Mouse (Mus musculus): ENCODE measurements around the gene Cabp2. TPM values are rescaled to one million over a fixed set of nuclear protein-coding genes. Genes with fewer than 3 reads are reported as not detected.
"Not testable (repeated sequence)": the region's sequence is repeated elsewhere in the genome, so short reads cannot be mapped to it uniquely, and the experiment has no call there.

Gene Cabp2
- polyA plus RNA-seq, 1 experiment from 2014 or later: not detected

GRCm38 (mm10) chr19:4068242-4068641 is 13.1 kb upstream of the Cabp2 start:
- not testable (repeated sequence) for H3K27me3 ChIP-seq; H3K4me1 ChIP-seq; H3K36me3 ChIP-seq; H3K27ac ChIP-seq (replicated peaks); H3K9ac ChIP-seq; ATAC-seq (ENCODE audit: insufficient number of reproducible peaks, low FRiP score, low TSS enrichment, low read depth); H3K9me3 ChIP-seq (replicated peaks); H3K4me3 ChIP-seq (replicated peaks); H3K4me2 ChIP-seq (replicated peaks)
- WGBS: 85% methylated on average over 2 of the region's 2 CpGs

GRCm38 (mm10) chr19:4068717-4069410 is 12.5 kb upstream of the Cabp2 start:
- no peak overlapping the region for H3K27ac ChIP-seq (replicated peaks)
- H3K4me1 ChIP-seq: no peaks in the 10 kb centered on the region
- WGBS: 58% methylated on average over 15 of the region's 15 CpGs
- no peaks in the 10 kb centered on the region for H3K9me3 ChIP-seq (replicated peaks)
- no peak overlapping the region for H3K9ac ChIP-seq
- no peaks in the 10 kb centered on the region for H3K36me3 ChIP-seq
- H3K4me2 ChIP-seq (replicated peaks): no peak overlapping the region
- ATAC-seq (ENCODE audit: insufficient number of reproducible peaks, low FRiP score, low TSS enrichment, low read depth): no peak
- H3K27me3 ChIP-seq: no peaks in the 10 kb centered on the region
- no peak overlapping the region for H3K4me3 ChIP-seq (replicated peaks)

GRCm38 (mm10) chr19:4070311-4070710 is 11.1 kb upstream of the Cabp2 start:
- H3K4me3 ChIP-seq (replicated peaks): no peak overlapping the region
- H3K27me3 ChIP-seq: no peaks in the 10 kb centered on the region
- H3K9ac ChIP-seq: no peak overlapping the region
- ATAC-seq (ENCODE audit: insufficient number of reproducible peaks, low FRiP score, low TSS enrichment, low read depth): no peak
- no peak overlapping the region for H3K4me2 ChIP-seq (replicated peaks)
- H3K36me3 ChIP-seq: no peaks in the 10 kb centered on the region
- no peaks in the 10 kb centered on the region for H3K4me1 ChIP-seq
- no peak overlapping the region for H3K27ac ChIP-seq (replicated peaks)
- no peaks in the 10 kb centered on the region for H3K9me3 ChIP-seq (replicated peaks)
- 67% methylated on average over 15 of the region's 15 CpGs for WGBS

GRCm38 (mm10) chr19:4070756-4071155 is 10.6 kb upstream of the Cabp2 start:
- H3K9me3 ChIP-seq (replicated peaks): no peaks in the 10 kb centered on the region
- no peak overlapping the region for H3K4me2 ChIP-seq (replicated peaks)
- 78% methylated on average over 8 of the region's 8 CpGs for WGBS
- no peaks in the 10 kb centered on the region for H3K4me1 ChIP-seq
- no peak overlapping the region for H3K9ac ChIP-seq
- no peak overlapping the region for H3K4me3 ChIP-seq (replicated peaks)
- no peak overlapping the region for H3K27ac ChIP-seq (replicated peaks)
- H3K36me3 ChIP-seq: no peaks in the 10 kb centered on the region
- no peak for ATAC-seq (ENCODE audit: insufficient number of reproducible peaks, low FRiP score, low TSS enrichment, low read depth)
- H3K27me3 ChIP-seq: no peaks in the 10 kb centered on the region

GRCm38 (mm10) chr19:4071406-4071805 is 10.0 kb upstream of the Cabp2 start:
- Histone ChIP-seq H3K27me3 (no peaks in the 10 kb centered on the region), H3K4me3 (replicated peaks) (no peak overlapping the region), H3K9ac (no peak overlapping the region), H3K36me3 (no peaks in the 10 kb centered on the region), H3K4me1 (no peaks in the 10 kb centered on the region), H3K4me2 (replicated peaks) (no peak overlapping the region), H3K9me3 (replicated peaks) (no peaks in the 10 kb centered on the region), H3K27ac (replicated peaks) (no peak overlapping the region)
- ATAC-seq (ENCODE audit: insufficient number of reproducible peaks, low FRiP score, low TSS enrichment, low read depth): no peak
- WGBS: 93% methylated on average over 6 of the region's 6 CpGs

GRCm38 (mm10) chr19:4072706-4073424 is 8.5 kb upstream of the Cabp2 start:
- Histone ChIP-seq H3K9me3 (replicated peaks) (no peaks in the 10 kb centered on the region), H3K27me3 (no peaks in the 10 kb centered on the region), H3K4me3 (replicated peaks) (no peak overlapping the region), H3K27ac (replicated peaks) (no peak overlapping the region), H3K4me1 (no peaks in the 10 kb centered on the region), H3K4me2 (replicated peaks) (no peak overlapping the region), H3K36me3 (no peaks in the 10 kb centered on the region), H3K9ac (no peak overlapping the region)
- ATAC-seq (ENCODE audit: insufficient number of reproducible peaks, low FRiP score, low TSS enrichment, low read depth): no peak
- WGBS: 73% methylated on average over 6 of the region's 6 CpGs

GRCm38 (mm10) chr19:4075531-4075930 is 5.8 kb upstream of the Cabp2 start:
- no peak for ATAC-seq (ENCODE audit: insufficient number of reproducible peaks, low FRiP score, low TSS enrichment, low read depth)
- H3K4me3 ChIP-seq (replicated peaks): no peak overlapping the region
- H3K4me1 ChIP-seq: no peaks in the 10 kb centered on the region
- H3K9me3 ChIP-seq (replicated peaks): no peaks in the 10 kb centered on the region
- no peaks in the 10 kb centered on the region for H3K36me3 ChIP-seq
- H3K27ac ChIP-seq (replicated peaks): no peak overlapping the region
- H3K9ac ChIP-seq: no peak overlapping the region
- 92% methylated on average over 1 of the region's 1 CpGs for WGBS
- H3K4me2 ChIP-seq (replicated peaks): no peak overlapping the region
- H3K27me3 ChIP-seq: no peaks in the 10 kb centered on the region

GRCm38 (mm10) chr19:4079594-4079993 is 1.8 kb upstream of the Cabp2 start:
- H3K4me3 ChIP-seq (replicated peaks): no peak overlapping the region
- H3K27ac ChIP-seq (replicated peaks): no peak overlapping the region
- no peaks in the 10 kb centered on the region for H3K27me3 ChIP-seq
- H3K4me2 ChIP-seq (replicated peaks): no peak overlapping the region
- WGBS: 74% methylated on average over 1 of the region's 1 CpGs
- no peak overlapping the region for H3K9ac ChIP-seq
- no peak for ATAC-seq (ENCODE audit: insufficient number of reproducible peaks, low FRiP score, low TSS enrichment, low read depth)
- H3K9me3 ChIP-seq (replicated peaks): no peaks in the 10 kb centered on the region
- no peaks in the 10 kb centered on the region for H3K36me3 ChIP-seq
- H3K4me1 ChIP-seq: no peaks in the 10 kb centered on the region

GRCm38 (mm10) chr19:4080511-4081009 is 818 bp upstream of the Cabp2 start:
- no peak for ATAC-seq (ENCODE audit: insufficient number of reproducible peaks, low FRiP score, low TSS enrichment, low read depth)
- Histone ChIP-seq H3K27ac (replicated peaks) (no peak overlapping the region), H3K4me2 (replicated peaks) (no peak overlapping the region)

GRCm38 (mm10) chr19:4082219-4082965 is 1.0 kb downstream of the Cabp2 start:
- Histone ChIP-seq H3K9me3 (replicated peaks) (no peaks in the 10 kb centered on the region), H3K4me3 (replicated peaks) (no peak overlapping the region), H3K4me2 (replicated peaks) (no peak overlapping the region), H3K36me3 (no peaks in the 10 kb centered on the region), H3K27ac (replicated peaks) (no peak overlapping the region), H3K9ac (no peak overlapping the region), H3K4me1 (no peaks in the 10 kb centered on the region), H3K27me3 (no peaks in the 10 kb centered on the region)
- ATAC-seq (ENCODE audit: insufficient number of reproducible peaks, low FRiP score, low TSS enrichment, low read depth): no peak
- 77% methylated on average over 11 of the region's 11 CpGs for WGBS

More at GRCm38 (mm10) chr19:4080511-4081009, 818 bp upstream of the Cabp2 start:
- 64% methylated on average over 8 of the region's 8 CpGs for WGBS
- H3K9ac ChIP-seq: no peak overlapping the region
- no peaks in the 10 kb centered on the region for H3K27me3 ChIP-seq
- H3K36me3 ChIP-seq: no peaks in the 10 kb centered on the region
- no peaks in the 10 kb centered on the region for H3K9me3 ChIP-seq (replicated peaks)
- H3K4me3 ChIP-seq (replicated peaks): no peak overlapping the region
- no peaks in the 10 kb centered on the region for H3K4me1 ChIP-seq

- H3K9ac ChIP-seq: no peak overlapping the region
- no peak overlapping the region for H3K4me3 ChIP-seq (replicated peaks)
- ATAC-seq (ENCODE audit: insufficient number of reproducible peaks, low FRiP score, low TSS enrichment, low read depth): no peak
- H3K4me2 ChIP-seq (replicated peaks): no peak overlapping the region
- no peaks in the 10 kb centered on the region for H3K9me3 ChIP-seq (replicated peaks)
- H3K27me3 ChIP-seq: no peaks in the 10 kb centered on the region
- no peaks in the 10 kb centered on the region for H3K4me1 ChIP-seq
- 69% methylated on average over 7 of the region's 7 CpGs for WGBS
- H3K36me3 ChIP-seq: no peaks in the 10 kb centered on the region
- no peak overlapping the region for H3K27ac ChIP-seq (replicated peaks)
These were observed 1.9 kb downstream of the Cabp2 start for GRCm38 (mm10) chr19:4083316-4083715.
